Mouse (Mus musculus): Measurements from ENCODE around the gene Ipo7. TPM values are rescaled to one million over a fixed set of nuclear protein-coding genes. Genes with fewer than 3 reads are reported as not detected.
"Not testable (repeated sequence)": the region's sequence is repeated elsewhere in the genome, so short reads cannot be mapped to it uniquely, and the experiment has no call there.

Gene Ipo7
- 100 to 1,000 TPM in 1 of 2 experiments, 10 to 100 TPM in 1; 97.9 to 105 TPM for total RNA-seq (2021)
- long read RNA-seq, experiment 1, full-length matches to known transcripts, result 14 of 19 reads
- long read RNA-seq, experiment 1, partial matches to known transcripts, result 2 of 19 reads
- long read RNA-seq, experiment 1, other reads (novel, unspliced or antisense), result 3 of 19 reads
- long read RNA-seq, experiment 2, full-length matches to known transcripts, result 11 of 18 reads
- long read RNA-seq, experiment 2, partial matches to known transcripts, result 1 of 18 reads
- long read RNA-seq, experiment 2, other reads (novel, unspliced or antisense), result 6 of 18 reads

DNA sequence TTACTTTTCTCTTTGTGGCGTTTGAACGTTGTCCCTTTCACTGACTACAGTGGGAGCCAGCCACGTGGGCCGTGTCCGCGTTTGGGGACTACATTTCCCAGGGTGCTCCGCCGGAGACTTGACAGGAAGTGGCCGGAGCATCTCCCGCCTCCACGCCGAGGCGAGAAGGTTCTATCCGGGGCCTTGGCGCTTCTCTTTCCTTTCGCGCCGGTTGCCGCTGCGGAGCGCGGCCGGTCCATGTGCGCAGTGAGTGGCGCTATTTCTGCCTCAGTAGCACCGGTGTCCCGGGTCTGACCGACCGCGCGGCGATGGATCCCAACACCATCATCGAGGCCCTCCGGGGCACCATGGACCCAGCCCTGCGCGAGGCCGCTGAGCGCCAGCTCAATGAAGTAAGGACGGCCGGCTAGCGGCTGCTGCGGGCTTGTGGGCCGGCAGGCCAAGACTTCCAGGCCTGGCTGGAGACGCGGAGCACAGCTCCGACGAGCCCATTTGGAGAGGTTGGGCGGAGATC lies at the start of gene Ipo7:
Ipo7 (plus strand) TSS at position 158 of the 514 bp plus-strand sequence.
- peak; percentile 92 to 93 for DNase-seq (ENCODE audit: extremely low spot score in 1 of 2, low spot score in 2 of 2)
- Histone ChIP-seq H3K27ac (peak within 1 kb of the TSS; percentile 86), H3K4me3 (peak within 1 kb of the TSS; percentile 93)
- TF ChIP-seq CTCF (IDR thresholded peaks at IDR 0.05), result no peak
- intact Hi-C loops (cut with DNase I), result loop anchor here (1.0 to 2.0 kb wide), 2 partner anchors 32 to 43 kb away; partner anchors contain the start of genes Tmem41b and Zfp143

GRCm38 (mm10) chr7:109968924-109969450 lies 49.1 kb upstream of the Ipo7 start:
- H3K27ac ChIP-seq, result peak overlapping the region; percentile 59; the same call in 1 of the 2 replicates
- no peak for DNase-seq (ENCODE audit: extremely low spot score in 1 of 2, low spot score in 2 of 2)
- TF ChIP-seq CTCF (IDR thresholded peaks at IDR 0.05), result no peak; the same call in 1 of the 2 replicates
- no peak overlapping the region for H3K4me3 ChIP-seq
- intact Hi-C loops (cut with DNase I), result no loop called here

DNA sequence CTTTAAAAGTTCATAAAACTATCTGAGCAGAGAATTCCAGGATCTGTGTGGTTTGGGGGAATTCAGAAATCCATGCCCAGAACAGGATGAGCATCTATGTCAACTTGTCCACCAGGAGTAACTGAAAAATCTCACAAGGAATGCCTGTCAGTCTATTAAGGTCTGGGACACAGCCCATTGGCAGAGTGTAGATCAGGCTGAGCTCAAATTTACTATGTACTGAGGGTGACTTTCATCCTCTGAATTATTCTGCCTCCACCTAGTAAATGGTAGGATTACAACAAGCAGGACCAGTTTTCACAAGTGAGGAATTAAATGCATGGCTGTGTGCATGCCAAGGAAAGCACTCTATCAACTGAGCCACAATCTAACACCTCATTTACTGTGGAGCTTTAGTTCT lies 48.5 kb upstream of the Ipo7 start:
- Histone ChIP-seq H3K27ac (no peak overlapping the region), H3K4me3 (no peak overlapping the region)
- TF ChIP-seq CTCF (IDR thresholded peaks at IDR 0.05), result no peak
- no peak for DNase-seq (ENCODE audit: extremely low spot score in 1 of 2, low spot score in 2 of 2)
- intact Hi-C loops (cut with DNase I), result no loop called here

GRCm38 (mm10) chr7:109975966-109976715 lies 41.9 kb upstream of the Ipo7 start:
- H3K4me3 ChIP-seq, result no peak overlapping the region
- no peak for DNase-seq (ENCODE audit: extremely low spot score in 1 of 2, low spot score in 2 of 2)
- TF ChIP-seq CTCF (IDR thresholded peaks at IDR 0.05), result no peak
- intact Hi-C loops (cut with DNase I), result no loop called here
- peak overlapping the region; percentile 32; the same call in 1 of the 2 replicates for H3K27ac ChIP-seq

- H3K27ac ChIP-seq; intact Hi-C loops (cut with DNase I); H3K4me3 ChIP-seq; DNase-seq (ENCODE audit: extremely low spot score in 1 of 2, low spot score in 2 of 2): not testable (repeated sequence)
- TF ChIP-seq CTCF (IDR thresholded peaks at IDR 0.05), result peak; percentile 46
Observed at GRCm38 (mm10) chr7:109977131-109977530, 40.9 kb upstream of the Ipo7 start.

GRCm38 (mm10) chr7:109984608-109985007 lies 33.5 kb upstream of the Ipo7 start:
- H3K27ac ChIP-seq; H3K4me3 ChIP-seq; DNase-seq (ENCODE audit: extremely low spot score in 1 of 2, low spot score in 2 of 2); intact Hi-C loops (cut with DNase I): not testable (repeated sequence)

DNA sequence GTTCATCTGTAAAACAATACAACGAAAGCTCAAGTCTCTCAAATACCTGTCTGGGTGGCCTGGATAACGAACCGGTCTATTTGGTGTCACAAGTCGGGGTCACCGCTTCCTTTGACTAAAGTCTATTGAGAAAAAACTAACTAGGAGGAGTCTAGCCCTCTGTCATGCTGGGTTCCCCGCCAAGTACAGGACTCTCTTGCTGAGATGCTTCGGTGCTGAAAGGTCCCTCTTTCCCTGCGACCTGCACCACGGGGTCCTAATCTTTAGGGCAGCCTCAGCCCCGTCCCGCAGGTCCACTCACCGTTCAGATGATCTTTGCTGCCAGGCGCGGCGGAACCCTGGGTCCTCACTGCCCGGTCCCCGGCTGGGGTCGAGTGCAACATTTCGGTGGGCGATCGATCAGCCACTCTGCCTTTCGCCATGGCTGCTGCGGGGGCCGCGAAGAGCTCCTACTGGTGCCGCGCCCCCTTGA lies 32.4 kb upstream of the Ipo7 start:
- peak overlapping the region; percentile 57 for H3K4me3 ChIP-seq
- intact Hi-C loops (cut with DNase I), result loop anchor here (1.0 to 2.0 kb wide), 2 partner anchors 33 to 75 kb away; partner anchors contain the start of genes Ipo7 and Zfp143
- no peak for DNase-seq (ENCODE audit: extremely low spot score in 1 of 2, low spot score in 2 of 2)
- TF ChIP-seq CTCF (IDR thresholded peaks at IDR 0.05), result no peak
- peak overlapping the region; percentile 87 for H3K27ac ChIP-seq

- DNase-seq (ENCODE audit: extremely low spot score in 1 of 2, low spot score in 2 of 2), result peak; percentile 97 to 99
- intact Hi-C loops (cut with DNase I), result loop anchor here (1.0 to 2.0 kb wide), 2 partner anchors 32 to 75 kb away; partner anchors contain the start of genes Ipo7 and Zfp143
- Histone ChIP-seq H3K27ac (peak overlapping the region; percentile 87), H3K4me3 (peak overlapping the region; percentile 57)
- no peak for TF ChIP-seq CTCF (IDR thresholded peaks at IDR 0.05)
Observed at GRCm38 (mm10) chr7:109986133-109986669, 31.9 kb upstream of the Ipo7 start.

DNA sequence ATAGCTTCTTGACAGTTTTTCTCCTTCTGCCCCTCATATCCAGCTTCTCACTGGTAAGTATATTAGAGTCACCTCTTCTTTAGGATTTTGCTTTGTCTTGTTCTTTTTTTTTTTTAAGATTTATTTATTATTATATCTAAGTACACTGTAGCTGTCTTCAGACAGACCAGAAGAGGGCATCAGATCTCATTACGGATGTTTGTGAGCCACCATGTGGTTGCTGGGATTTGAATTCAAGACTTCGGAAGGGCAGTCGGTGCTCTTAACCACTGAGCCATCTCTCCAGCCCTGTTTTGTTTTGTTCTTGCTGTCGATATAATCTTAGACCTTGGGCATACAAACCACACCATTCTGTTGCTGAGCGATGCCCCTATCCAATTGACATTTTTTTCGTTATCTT lies 31.3 kb upstream of the Ipo7 start, which contains the start of gene Tmem41b:
Tmem41b (minus strand) TSS at position 155 of the 400 bp plus-strand sequence.
- not testable (repeated sequence) for DNase-seq (ENCODE audit: extremely low spot score in 1 of 2, low spot score in 2 of 2)
- Histone ChIP-seq H3K4me3 (peak within 1 kb of the TSS; percentile 57), H3K27ac (peak within 1 kb of the TSS; percentile 87)
- TF ChIP-seq CTCF (IDR thresholded peaks at IDR 0.05), result peak; percentile 56
- intact Hi-C loops (cut with DNase I), result loop anchor here (1.0 to 2.0 kb wide), 2 partner anchors 32 to 74 kb away; partner anchors contain the start of genes Ipo7 and Zfp143

- H3K4me3 ChIP-seq, result no peak overlapping the region
- intact Hi-C loops (cut with DNase I), result no loop called here
- DNase-seq (ENCODE audit: extremely low spot score in 1 of 2, low spot score in 2 of 2), result no peak
- TF ChIP-seq CTCF (IDR thresholded peaks at IDR 0.05), result no peak
- no peak overlapping the region for H3K27ac ChIP-seq
Observed at GRCm38 (mm10) chr7:109991286-109991685, 26.8 kb upstream of the Ipo7 start.
